Mouse (Mus musculus): ENCODE data around the gene Rrp12. TPM values are rescaled to one million over a fixed set of nuclear protein-coding genes. Genes with fewer than 3 reads are reported as not detected.

Rrp12 gene
- polyA plus RNA-seq, 1 experiment from 2014 or later = 7.9 TPM

- no peak for ATAC-seq (replicated peaks; ENCODE audit: low FRiP score, low read depth)
- no peak overlapping the region for H3K4me2 ChIP-seq (ENCODE audit: low read length)
- 34% methylated on average over 6 of the region's 6 CpGs for WGBS
- H3K27me3 ChIP-seq (ENCODE audit: insufficient read depth, low read length) = no peaks in the 10 kb centered on the region
- no peaks in the 10 kb centered on the region for H3K4me1 ChIP-seq (replicated peaks; ENCODE audit: insufficient read depth, low read length)
- DNase-seq (ENCODE audit: low spot score) = no peak
- H3K27ac ChIP-seq = no peak overlapping the region
- H3K36me3 ChIP-seq (ENCODE audit: insufficient read depth, low read length) = no peaks in the 10 kb centered on the region
- TF ChIP-seq CTCF (IDR thresholded peaks at IDR 0.05; ENCODE audit: low read depth) = no peak
- H3K4me3 ChIP-seq (replicated peaks; ENCODE audit: low read depth, low read length) = no peak overlapping the region
- no peak overlapping the region for H3K9ac ChIP-seq (ENCODE audit: low read depth, low read length)
- H3K9me3 ChIP-seq (replicated peaks; ENCODE audit: low read length) = no peaks in the 10 kb centered on the region
These were observed 57.2 kb downstream of the Rrp12 start for GRCm38 (mm10) chr19:41838808-41839207.

- no peak for DNase-seq (ENCODE audit: low spot score)
- no peak overlapping the region for H3K27ac ChIP-seq
- no peak overlapping the region for H3K4me3 ChIP-seq (replicated peaks; ENCODE audit: low read depth, low read length)
- no peaks in the 10 kb centered on the region for H3K36me3 ChIP-seq (ENCODE audit: insufficient read depth, low read length)
- H3K4me1 ChIP-seq (replicated peaks; ENCODE audit: insufficient read depth, low read length) = no peaks in the 10 kb centered on the region
- H3K9me3 ChIP-seq (replicated peaks; ENCODE audit: low read length) = no peaks in the 10 kb centered on the region
- H3K4me2 ChIP-seq (ENCODE audit: low read length) = no peak overlapping the region
- 61% methylated on average over 4 of the region's 4 CpGs for WGBS
- no peak for TF ChIP-seq CTCF (IDR thresholded peaks at IDR 0.05; ENCODE audit: low read depth)
- no peak for ATAC-seq (replicated peaks; ENCODE audit: low FRiP score, low read depth)
- no peak overlapping the region for H3K9ac ChIP-seq (ENCODE audit: low read depth, low read length)
- H3K27me3 ChIP-seq (ENCODE audit: insufficient read depth, low read length) = no peaks in the 10 kb centered on the region
These were observed 58.1 kb downstream of the Rrp12 start for GRCm38 (mm10) chr19:41837917-41838261.

GRCm38 (mm10) chr19:41837194-41837916 is 58.6 kb downstream of the Rrp12 start:
- Histone ChIP-seq H3K4me3 (replicated peaks; ENCODE audit: low read depth, low read length) (no peak overlapping the region), H3K27me3 (ENCODE audit: insufficient read depth, low read length) (no peaks in the 10 kb centered on the region), H3K9me3 (replicated peaks; ENCODE audit: low read length) (no peaks in the 10 kb centered on the region), H3K36me3 (ENCODE audit: insufficient read depth, low read length) (no peaks in the 10 kb centered on the region), H3K9ac (ENCODE audit: low read depth, low read length) (no peak overlapping the region), H3K4me1 (replicated peaks; ENCODE audit: insufficient read depth, low read length) (no peaks in the 10 kb centered on the region), H3K27ac (no peak overlapping the region), H3K4me2 (ENCODE audit: low read length) (no peak overlapping the region)
- no peak for TF ChIP-seq CTCF (IDR thresholded peaks at IDR 0.05; ENCODE audit: low read depth)
- DNase-seq (ENCODE audit: low spot score) = no peak
- no peak for ATAC-seq (replicated peaks; ENCODE audit: low FRiP score, low read depth)
- 61% methylated on average over 9 of the region's 9 CpGs for WGBS

GRCm38 (mm10) chr19:41836719-41837118 is 59.3 kb downstream of the Rrp12 start:
- Histone ChIP-seq H3K27ac (no peak overlapping the region), H3K4me3 (replicated peaks; ENCODE audit: low read depth, low read length) (no peak overlapping the region), H3K4me2 (ENCODE audit: low read length) (no peak overlapping the region), H3K9me3 (replicated peaks; ENCODE audit: low read length) (no peaks in the 10 kb centered on the region), H3K36me3 (ENCODE audit: insufficient read depth, low read length) (no peaks in the 10 kb centered on the region), H3K4me1 (replicated peaks; ENCODE audit: insufficient read depth, low read length) (0 out of 2 replicates have a peak, but pooled peaks cover 3% of the 10 kb centered on the region), H3K9ac (ENCODE audit: low read depth, low read length) (no peak overlapping the region), H3K27me3 (ENCODE audit: insufficient read depth, low read length) (no peaks in the 10 kb centered on the region)
- TF ChIP-seq CTCF (IDR thresholded peaks at IDR 0.05; ENCODE audit: low read depth) = no peak
- no peak for DNase-seq (ENCODE audit: low spot score)
- ATAC-seq (replicated peaks; ENCODE audit: low FRiP score, low read depth) = no peak
- WGBS = 51% methylated on average over 3 of the region's 3 CpGs

GRCm38 (mm10) chr19:41835816-41836215 is 60.2 kb downstream of the Rrp12 start:
- 2% methylated on average over 6 of the region's 6 CpGs for WGBS
- H3K27me3 ChIP-seq (ENCODE audit: insufficient read depth, low read length) = no peaks in the 10 kb centered on the region
- ATAC-seq (replicated peaks; ENCODE audit: low FRiP score, low read depth) = no peak
- H3K4me2 ChIP-seq (ENCODE audit: low read length) = peak overlapping the region; percentile 36; the same call in 1 of the 2 replicates
- H3K4me1 ChIP-seq (replicated peaks; ENCODE audit: insufficient read depth, low read length) = peaks cover 9% of the 10 kb centered on the region
- no peak for TF ChIP-seq CTCF (IDR thresholded peaks at IDR 0.05; ENCODE audit: low read depth)
- no peak overlapping the region for H3K9ac ChIP-seq (ENCODE audit: low read depth, low read length)
- H3K4me3 ChIP-seq (replicated peaks; ENCODE audit: low read depth, low read length) = 0 out of 2 replicates have a peak overlapping the region, but pooled peaks have one; percentile 7
- no peaks in the 10 kb centered on the region for H3K36me3 ChIP-seq (ENCODE audit: insufficient read depth, low read length)
- no peak for DNase-seq (ENCODE audit: low spot score)
- no peaks in the 10 kb centered on the region for H3K9me3 ChIP-seq (replicated peaks; ENCODE audit: low read length)
- H3K27ac ChIP-seq = no peak overlapping the region

GRCm38 (mm10) chr19:41835407-41835806 is 60.6 kb downstream of the Rrp12 start:
- TF ChIP-seq CTCF (IDR thresholded peaks at IDR 0.05; ENCODE audit: low read depth) = no peak
- Histone ChIP-seq H3K4me3 (replicated peaks; ENCODE audit: low read depth, low read length) (no peak overlapping the region), H3K4me2 (ENCODE audit: low read length) (no peak overlapping the region; the same call in 1 of the 2 replicates), H3K27me3 (ENCODE audit: insufficient read depth, low read length) (no peaks in the 10 kb centered on the region), H3K9ac (ENCODE audit: low read depth, low read length) (no peak overlapping the region), H3K4me1 (replicated peaks; ENCODE audit: insufficient read depth, low read length) (peaks cover 10% of the 10 kb centered on the region), H3K9me3 (replicated peaks; ENCODE audit: low read length) (no peaks in the 10 kb centered on the region), H3K36me3 (ENCODE audit: insufficient read depth, low read length) (no peaks in the 10 kb centered on the region), H3K27ac (no peak overlapping the region)
- ATAC-seq (replicated peaks; ENCODE audit: low FRiP score, low read depth) (no peak), DNase-seq (ENCODE audit: low spot score) (no peak)
- WGBS = 59% methylated on average over 6 of the region's 6 CpGs
